Mouse (Mus musculus) liver, embryonic 12.5 days (tissue): ENCODE data around the gene Hadhb. TPM values are rescaled to one million over a fixed set of nuclear protein-coding genes. Genes with fewer than 3 reads are reported as not detected.
A peak's percentile ranks its signal among the peaks of the same experiment; 100 is the strongest.

Experiments
- ATAC-seq: fragments of 200-750 bp; cut with Nextera tagmentation; 2 replicates; pipeline ENCODE4 v1.8.0; 2017; ENCODE audit warnings: moderate number of reproducible peaks, mild to moderate bottlenecking, moderate library complexity
- H3K27ac ChIP-seq: fragments of 300-500 bp; sonication (generic); 2 replicates; pipeline ENCODE4 v1.5.1; 2016; ENCODE audit warnings: mild to moderate bottlenecking
- H3K27me3 ChIP-seq: fragments of 300-500 bp; sonication (generic); replicated peaks from 2 replicates; pipeline ENCODE4 v1.6.1; 2016; ENCODE audit warnings: mild to moderate bottlenecking, moderate library complexity
- H3K36me3 ChIP-seq: fragments of 300-500 bp; sonication (generic); 2 replicates; pipeline ENCODE4 v1.6.1; 2016; ENCODE audit warnings: mild to moderate bottlenecking, moderate library complexity
- H3K4me1 ChIP-seq: fragments of 300-500 bp; sonication (generic); 2 replicates; pipeline ENCODE4 v1.6.1; 2016
- H3K4me2 ChIP-seq: fragments of 300-500 bp; sonication (generic); 2 replicates; pipeline ENCODE4 v1.6.1; 2016; ENCODE audit warnings: mild to moderate bottlenecking, moderate library complexity
- H3K4me3 ChIP-seq: fragments of 300-500 bp; sonication (generic); 2 replicates; pipeline ENCODE4 v1.5.1; 2016; ENCODE audit warnings: mild to moderate bottlenecking, moderate library complexity
- H3K9ac ChIP-seq: fragments of 300-500 bp; sonication (generic); 2 replicates; pipeline ENCODE4 v1.6.1; 2016; ENCODE audit warnings: mild to moderate bottlenecking, moderate library complexity
- H3K9me3 ChIP-seq: fragments of 300-500 bp; sonication (generic); replicated peaks from 2 replicates; pipeline ENCODE4 v1.6.1; 2016; ENCODE audit warnings: mild to moderate bottlenecking, moderate library complexity
- WGBS: fragments of 180-500 bp; shearing (Covaris S2); methylation state at CpG from one replicate; pipeline ENCODE4 v1.1.7; 2016; ENCODE audit not compliant: insufficient replicate concordance; 5-methylcytosine and 5-hydroxymethylcytosine counted together
- polyA plus RNA-seq: library from polyadenylated mRNA; unstranded; fragments of >200 nt; fragmentation: Nextera tagmentation; extraction: Ambion mirVana; gene quantifications from 2 replicates; pipeline ENCODE4 v1.2.1, GENCODE M21; 2016

Hadhb gene
- polyA plus RNA-seq, 1 experiment from 2014 or later: 116 TPM

GRCm38 (mm10) chr5:30113881-30114760 lies 40.9 kb upstream of the Hadhb start:
- Histone ChIP-seq H3K27me3 (peaks cover 77% of the 10 kb centered on the region), H3K9ac (no peak overlapping the region), H3K4me1 (peaks cover 31% of the 10 kb centered on the region), H3K36me3 (peaks cover 18% of the 10 kb centered on the region), H3K27ac (no peak overlapping the region), H3K4me3 (peak overlapping the region; percentile 52), H3K4me2 (peak overlapping the region; percentile 77), H3K9me3 (no peaks in the 10 kb centered on the region)
- WGBS: under 1% methylated on average over 102 of the region's 103 CpGs
- ATAC-seq: peak; percentile 35; the same call in 1 of the 2 replicates

- no peaks in the 10 kb centered on the region for H3K9me3 ChIP-seq
- ATAC-seq: no peak
- H3K36me3 ChIP-seq: peaks cover 25% of the 10 kb centered on the region
- no peak overlapping the region for H3K9ac ChIP-seq
- peak overlapping the region; percentile 52 for H3K4me3 ChIP-seq
- peaks cover 71% of the 10 kb centered on the region for H3K27me3 ChIP-seq
- H3K27ac ChIP-seq: no peak overlapping the region
- H3K4me1 ChIP-seq: peaks cover 31% of the 10 kb centered on the region
- WGBS: 1% methylated on average over 28 of the region's 28 CpGs
- H3K4me2 ChIP-seq: peak overlapping the region; percentile 77
Observed at GRCm38 (mm10) chr5:30114761-30115140, 40.3 kb upstream of the Hadhb start.

DNA sequence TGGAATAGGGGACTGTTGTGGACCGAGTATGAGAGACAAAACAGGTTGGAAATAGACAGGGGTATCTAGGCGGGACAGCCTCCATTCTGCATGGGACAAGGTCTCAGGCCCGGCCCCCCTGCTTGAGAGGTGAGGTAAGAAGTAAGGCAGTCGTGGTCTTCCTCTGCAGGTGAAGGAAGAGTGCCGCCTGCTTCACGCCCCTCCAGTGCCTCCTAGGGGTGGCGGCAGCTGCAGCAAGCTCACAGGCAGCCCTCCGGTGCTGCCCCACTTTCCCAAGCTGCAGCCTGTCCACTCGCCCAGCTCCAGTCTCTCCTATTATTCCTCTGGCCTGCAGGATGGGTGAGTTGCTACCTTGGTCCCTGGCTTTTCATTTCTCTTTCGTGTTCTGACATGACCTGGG lies 39.3 kb upstream of the Hadhb start:
- Histone ChIP-seq H3K9me3 (no peaks in the 10 kb centered on the region), H3K27ac (no peak overlapping the region), H3K4me3 (no peak overlapping the region), H3K4me1 (peaks cover 23% of the 10 kb centered on the region), H3K9ac (no peak overlapping the region), H3K27me3 (peaks cover 62% of the 10 kb centered on the region), H3K4me2 (no peak overlapping the region), H3K36me3 (peaks cover 34% of the 10 kb centered on the region)
- WGBS: 29% methylated on average over 10 of the region's 10 CpGs
- no peak for ATAC-seq

DNA sequence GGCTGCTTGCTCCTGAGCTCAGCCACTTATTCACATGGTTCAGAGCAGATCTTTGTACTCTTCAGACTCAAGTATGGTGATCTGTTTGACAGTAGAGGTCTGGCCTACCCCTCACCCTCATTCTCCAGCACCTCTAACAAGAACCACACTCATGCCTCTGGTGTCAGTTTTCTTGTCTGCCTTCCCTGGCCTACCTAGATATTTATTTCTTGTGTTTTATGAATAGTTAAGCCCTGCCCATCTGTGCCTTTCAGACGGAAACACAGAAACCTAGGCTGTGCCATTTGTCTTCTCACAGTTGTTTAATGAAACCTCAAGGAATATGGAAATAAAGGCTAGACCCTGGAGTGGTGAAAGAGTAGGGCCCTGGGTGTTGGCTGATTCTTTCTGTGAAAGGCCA lies 37.0 kb upstream of the Hadhb start:
- H3K27me3 ChIP-seq: peaks cover 39% of the 10 kb centered on the region
- no peaks in the 10 kb centered on the region for H3K9me3 ChIP-seq
- no peak overlapping the region for H3K4me2 ChIP-seq
- WGBS: 81% methylated on average over 1 of the region's 1 CpGs
- H3K9ac ChIP-seq: no peak overlapping the region
- no peak for ATAC-seq
- H3K4me3 ChIP-seq: no peak overlapping the region
- peaks cover 57% of the 10 kb centered on the region for H3K36me3 ChIP-seq
- no peak overlapping the region for H3K27ac ChIP-seq
- peaks cover 13% of the 10 kb centered on the region; the same call in 1 of the 2 replicates for H3K4me1 ChIP-seq

GRCm38 (mm10) chr5:30119163-30119562 lies 35.9 kb upstream of the Hadhb start:
- ATAC-seq: no peak
- Histone ChIP-seq H3K36me3 (peaks cover 69% of the 10 kb centered on the region), H3K27ac (no peak overlapping the region), H3K4me2 (no peak overlapping the region), H3K4me1 (peaks cover 7% of the 10 kb centered on the region; the same call in 1 of the 2 replicates), H3K9ac (no peak overlapping the region), H3K27me3 (peaks cover 27% of the 10 kb centered on the region), H3K9me3 (no peaks in the 10 kb centered on the region), H3K4me3 (no peak overlapping the region)
- 86% methylated on average over 6 of the region's 6 CpGs for WGBS

- no peak for ATAC-seq
- no peak overlapping the region for H3K4me2 ChIP-seq
- no peaks in the 10 kb centered on the region for H3K9me3 ChIP-seq
- H3K4me3 ChIP-seq: no peak overlapping the region
- WGBS: 75% methylated on average over 7 of the region's 7 CpGs
- H3K9ac ChIP-seq: no peak overlapping the region
- H3K4me1 ChIP-seq: no peaks in the 10 kb centered on the region
- no peak overlapping the region for H3K27ac ChIP-seq
- peaks cover 18% of the 10 kb centered on the region for H3K27me3 ChIP-seq
- H3K36me3 ChIP-seq: peaks cover 78% of the 10 kb centered on the region
Observed at GRCm38 (mm10) chr5:30120106-30120505, 34.9 kb upstream of the Hadhb start.

DNA sequence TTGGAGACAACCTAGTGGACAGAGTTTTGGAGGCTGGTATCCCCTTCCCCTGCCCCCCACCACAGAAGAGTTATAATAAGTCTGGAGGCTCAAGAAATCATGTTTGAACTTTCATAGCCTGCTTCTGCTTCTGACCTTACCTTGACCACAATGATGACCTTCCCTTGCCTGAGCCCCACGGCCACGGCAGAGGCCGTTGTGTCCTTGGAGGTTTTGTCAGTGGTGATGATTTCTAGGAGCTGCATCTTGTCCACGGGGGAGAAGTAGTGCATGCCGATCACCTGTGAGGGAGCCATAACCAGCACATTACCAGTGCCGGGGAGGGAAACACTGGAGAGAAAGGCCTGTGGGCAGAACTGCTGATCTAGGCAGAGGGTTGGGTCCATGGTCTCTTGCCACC lies 32.6 kb upstream of the Hadhb start:
- no peak overlapping the region for H3K4me2 ChIP-seq
- no peaks in the 10 kb centered on the region for H3K27me3 ChIP-seq
- whole genome bisulfite sequencing: 86% methylated on average over 6 of the region's 6 CpGs
- H3K9me3 ChIP-seq: no peaks in the 10 kb centered on the region
- H3K36me3 ChIP-seq: peaks cover 96% of the 10 kb centered on the region
- H3K9ac ChIP-seq: no peak overlapping the region
- no peak overlapping the region for H3K27ac ChIP-seq
- H3K4me1 ChIP-seq: no peaks in the 10 kb centered on the region
- no peak for ATAC-seq
- no peak overlapping the region for H3K4me3 ChIP-seq

DNA sequence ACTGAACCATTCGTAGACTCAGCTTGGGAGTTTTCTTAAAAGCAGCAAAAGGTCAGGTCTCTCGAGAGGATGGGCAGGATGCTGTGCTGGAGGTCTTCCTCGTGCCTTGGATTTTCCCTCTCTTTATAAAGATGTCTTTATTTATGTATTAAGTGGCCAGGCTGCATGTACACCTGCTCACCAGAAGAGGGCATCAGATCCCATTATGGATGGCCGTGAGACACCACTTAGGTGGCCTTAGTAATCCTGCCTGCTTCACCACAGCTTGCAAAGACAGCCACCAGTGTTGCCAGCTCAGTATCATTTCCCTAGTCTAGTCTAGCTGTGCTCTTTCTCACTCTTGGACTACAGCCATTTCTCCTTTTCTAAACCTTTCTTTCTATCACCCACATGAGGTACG lies 29.5 kb upstream of the Hadhb start:
- H3K4me1 ChIP-seq: no peaks in the 10 kb centered on the region
- H3K27ac ChIP-seq: no peak overlapping the region
- 53% methylated on average over 5 of the region's 5 CpGs for WGBS
- H3K4me3 ChIP-seq: no peak overlapping the region
- no peak for ATAC-seq
- no peak overlapping the region for H3K4me2 ChIP-seq
- H3K27me3 ChIP-seq: no peaks in the 10 kb centered on the region
- peaks cover 98% of the 10 kb centered on the region for H3K36me3 ChIP-seq
- H3K9me3 ChIP-seq: no peaks in the 10 kb centered on the region
- H3K9ac ChIP-seq: no peak overlapping the region

DNA sequence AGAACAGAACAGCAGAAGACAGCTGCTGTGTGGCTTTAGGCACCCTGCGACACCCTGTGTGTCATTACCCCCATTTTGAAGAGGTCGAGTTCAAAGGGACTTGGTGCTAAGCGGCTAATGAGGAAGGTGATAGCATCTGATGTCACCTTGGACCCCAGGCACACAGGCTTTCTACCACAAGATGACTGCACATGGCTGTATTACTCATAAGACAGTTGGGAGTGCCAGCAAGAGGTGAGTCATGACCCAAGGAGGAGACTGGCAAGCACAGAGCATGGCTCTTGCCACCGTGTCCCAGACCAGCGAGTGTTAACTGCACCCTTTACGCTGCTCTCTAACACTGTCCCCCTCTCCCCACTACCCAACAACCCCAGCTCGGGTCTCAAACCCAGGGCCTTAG lies 28.3 kb upstream of the Hadhb start:
- H3K27me3 ChIP-seq: no peaks in the 10 kb centered on the region
- H3K36me3 ChIP-seq: peaks cover 93% of the 10 kb centered on the region
- no peak for ATAC-seq
- no peak overlapping the region for H3K27ac ChIP-seq
- no peak overlapping the region for H3K9ac ChIP-seq
- H3K9me3 ChIP-seq: no peaks in the 10 kb centered on the region
- H3K4me3 ChIP-seq: no peak overlapping the region
- no peaks in the 10 kb centered on the region for H3K4me1 ChIP-seq
- WGBS: 83% methylated on average over 7 of the region's 7 CpGs
- no peak overlapping the region for H3K4me2 ChIP-seq

DNA sequence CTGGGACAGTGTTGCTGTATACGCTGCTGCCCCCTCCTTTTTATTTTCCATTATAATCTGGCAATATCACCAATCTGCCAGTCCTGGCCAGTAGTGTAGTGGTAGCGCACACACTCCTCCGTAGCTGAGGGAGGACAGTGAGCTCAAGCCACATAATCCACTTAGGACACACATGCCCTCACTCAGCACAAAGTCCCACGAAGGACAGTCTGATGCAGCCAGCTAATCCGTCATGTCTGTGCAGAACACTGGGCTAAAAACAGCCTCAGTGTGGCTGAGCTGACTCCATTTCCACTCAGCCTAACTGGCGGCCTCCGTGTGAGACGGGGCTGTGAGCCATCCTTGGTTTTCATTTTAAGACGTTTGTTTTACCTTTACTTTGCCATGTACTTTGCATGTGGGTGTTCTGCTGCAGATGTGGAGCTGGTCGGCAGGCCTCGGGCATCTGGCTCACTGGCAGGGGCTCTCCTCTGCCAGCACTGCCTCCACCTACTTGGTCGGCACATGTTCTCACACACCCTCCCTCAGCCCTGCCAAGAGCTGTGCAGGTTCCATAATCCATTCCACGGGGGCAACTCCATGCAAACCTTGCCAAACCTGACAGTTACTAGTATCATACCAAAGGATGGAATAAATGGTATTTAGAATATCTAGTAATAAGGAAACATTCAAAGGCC lies 27.0 kb upstream of the Hadhb start:
- 84% methylated on average over 13 of the region's 13 CpGs for WGBS
- no peaks in the 10 kb centered on the region for H3K9me3 ChIP-seq
- no peak overlapping the region for H3K4me3 ChIP-seq
- H3K36me3 ChIP-seq: peaks cover 93% of the 10 kb centered on the region
- ATAC-seq: no peak
- H3K9ac ChIP-seq: no peak overlapping the region
- no peaks in the 10 kb centered on the region for H3K27me3 ChIP-seq
- H3K27ac ChIP-seq: no peak overlapping the region
- no peaks in the 10 kb centered on the region for H3K4me1 ChIP-seq
- no peak overlapping the region for H3K4me2 ChIP-seq

- Histone ChIP-seq H3K4me1 (no peaks in the 10 kb centered on the region), H3K27ac (no peak overlapping the region), H3K27me3 (no peaks in the 10 kb centered on the region), H3K4me2 (no peak overlapping the region), H3K36me3 (peaks cover 93% of the 10 kb centered on the region), H3K4me3 (no peak overlapping the region), H3K9me3 (no peaks in the 10 kb centered on the region), H3K9ac (no peak overlapping the region)
- 85% methylated on average over 6 of the region's 6 CpGs for whole genome bisulfite sequencing
- ATAC-seq: no peak
Observed at GRCm38 (mm10) chr5:30128680-30129079, 26.4 kb upstream of the Hadhb start.

DNA sequence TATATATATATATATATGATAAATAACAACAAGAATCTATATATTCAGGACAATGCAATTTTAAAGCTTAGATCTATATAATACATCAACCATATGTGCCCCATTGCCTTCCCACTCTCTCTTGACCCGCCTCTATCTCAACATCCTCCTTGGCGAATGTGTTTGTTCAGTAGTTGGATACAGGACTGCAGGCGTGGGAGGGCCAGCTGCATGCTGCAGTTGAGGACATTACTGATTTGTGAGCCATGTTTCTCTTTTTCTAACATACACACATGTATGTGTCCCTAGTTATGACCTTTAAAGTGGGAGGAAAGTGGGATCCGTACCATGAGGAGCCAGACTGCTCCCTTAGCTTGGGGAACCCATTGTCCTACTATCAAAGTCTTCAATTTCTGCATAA lies 23.8 kb upstream of the Hadhb start:
- Histone ChIP-seq H3K27me3 (no peaks in the 10 kb centered on the region), H3K4me1 (no peaks in the 10 kb centered on the region), H3K36me3 (peaks cover 92% of the 10 kb centered on the region), H3K9me3 (no peaks in the 10 kb centered on the region), H3K4me3 (no peak overlapping the region), H3K4me2 (no peak overlapping the region), H3K27ac (no peak overlapping the region), H3K9ac (no peak overlapping the region)
- WGBS: 87% methylated on average over 4 of the region's 4 CpGs
- no peak for ATAC-seq
